Mouse (Mus musculus) liver, postnatal 0 days (tissue): Measurements from ENCODE around the gene Plxnc1. TPM values are rescaled to one million over a fixed set of nuclear protein-coding genes. Genes with fewer than 3 reads are reported as not detected.

Source experiments
- ATAC-seq: fragments of 200-750 bp; cut with Nextera tagmentation; 2 replicates; pipeline ENCODE4 v1.8.0; 2017; ENCODE audit warnings: mild to moderate bottlenecking, moderate library complexity
- DNase-seq: peaks from one replicate; pipeline ENCODE4 v3.0.0-alpha.2; 2016
- H3K27ac ChIP-seq: fragments of 300-500 bp; sonication (generic); 2 replicates; pipeline ENCODE4 v1.5.1; 2014; ENCODE audit warnings: antibody characterized with exemption, moderate library complexity, mild to moderate bottlenecking, low read depth
- H3K27me3 ChIP-seq: fragments of 300-500 bp; sonication (generic); 2 replicates; pipeline ENCODE4 v1.6.1; 2014; ENCODE audit warnings: low read length, control low read depth, mixed read lengths; ENCODE audit not compliant: insufficient read depth
- H3K36me3 ChIP-seq: fragments of 300-500 bp; sonication (generic); replicated peaks from 2 replicates; pipeline ENCODE4 v1.6.1; 2014; ENCODE audit warnings: mild to moderate bottlenecking, control low read depth, low read length, moderate library complexity, mixed read lengths; ENCODE audit not compliant: insufficient read depth
- H3K4me1 ChIP-seq: fragments of 300-500 bp; sonication (generic); 2 replicates; pipeline ENCODE4 v1.6.1; 2014; ENCODE audit warnings: antibody characterized with exemption, mild to moderate bottlenecking, control low read depth; ENCODE audit not compliant: insufficient read depth
- H3K4me2 ChIP-seq: fragments of 300-500 bp; sonication (generic); 2 replicates; pipeline ENCODE4 v1.6.1; 2014; ENCODE audit warnings: low read depth, mild to moderate bottlenecking, low read length, moderate library complexity, mixed read lengths
- H3K4me3 ChIP-seq: fragments of 300-500 bp; sonication (generic); 2 replicates; pipeline ENCODE4 v1.5.1; 2014; ENCODE audit warnings: low read depth, low read length
- H3K9ac ChIP-seq: fragments of 300-500 bp; sonication (generic); replicated peaks from 2 replicates; pipeline ENCODE4 v1.6.1; 2014; ENCODE audit warnings: mild to moderate bottlenecking, moderate library complexity
- H3K9me3 ChIP-seq: fragments of 300-500 bp; sonication (generic); 2 replicates; pipeline ENCODE4 v1.6.1; 2016; ENCODE audit warnings: mild to moderate bottlenecking, control low read depth, low read length, mixed read lengths
- CTCF ChIP-seq: sonication (generic); IDR thresholded peaks from 2 replicates; pipeline ENCODE4 v1.5.1; 2016; ENCODE audit warnings: antibody characterized with exemption, low read depth
- EP300 ChIP-seq: IDR thresholded peaks from 2 replicates; pipeline ENCODE4 v1.6.1; 2016; ENCODE audit warnings: antibody characterized with exemption, low read depth, mild to moderate bottlenecking
- WGBS: fragments of 180-500 bp; shearing (Covaris S2); extraction: QIAGEN DNeasy Blood & Tissue Kit; methylation state at CpG from one replicate; pipeline ENCODE4 v1.1.7; 2014; ENCODE audit not compliant: insufficient replicate concordance; 5-methylcytosine and 5-hydroxymethylcytosine counted together
- polyA plus RNA-seq: library from polyadenylated mRNA; unstranded; fragments of >200 nt; fragmentation: Nextera tagmentation; extraction: Ambion mirVana; gene quantifications from 2 replicates; pipeline ENCODE4 v1.2.1, GENCODE M21; 2015

Gene Plxnc1
- polyA plus RNA-seq, 1 experiment from 2014 or later, result 2.8 TPM

- Histone ChIP-seq H3K9ac (no peak overlapping the region), H3K4me3 (no peak overlapping the region), H3K4me2 (peak overlapping the region; percentile 24; the same call in 1 of the 2 replicates), H3K27me3 (no peaks in the 10 kb centered on the region), H3K27ac (peak overlapping the region; percentile 77), H3K36me3 (no peaks in the 10 kb centered on the region), H3K4me1 (peaks cover 53% of the 10 kb centered on the region), H3K9me3 (no peaks in the 10 kb centered on the region)
- ATAC-seq (peak; percentile 30), DNase-seq (no peak)
- 39% methylated on average over 5 of the region's 5 CpGs for WGBS
- TF ChIP-seq EP300, result peak; percentile 76
- 0 out of 2 replicates have a peak, but pooled peaks have one; percentile 4 for TF ChIP-seq CTCF
These were observed 31.3 kb downstream of the Plxnc1 start for GRCm38 (mm10) chr10:94913336-94913739.

- no peak for TF ChIP-seq CTCF
- TF ChIP-seq EP300, result peak; percentile 96
- Histone ChIP-seq H3K4me3 (no peak overlapping the region), H3K36me3 (no peaks in the 10 kb centered on the region), H3K9ac (no peak overlapping the region), H3K4me1 (peaks cover 45% of the 10 kb centered on the region), H3K27ac (peak overlapping the region; percentile 77), H3K9me3 (no peaks in the 10 kb centered on the region), H3K27me3 (no peaks in the 10 kb centered on the region), H3K4me2 (peak overlapping the region; percentile 15; the same call in 1 of the 2 replicates)
- DNase-seq (peak; percentile 53), ATAC-seq (peak; percentile 95)
- WGBS, result 43% methylated on average over 1 of the region's 1 CpGs
These were observed 32.1 kb downstream of the Plxnc1 start for GRCm38 (mm10) chr10:94912551-94912950.

- ATAC-seq, result no peak
- Histone ChIP-seq H3K9me3 (no peaks in the 10 kb centered on the region), H3K9ac (no peak overlapping the region), H3K4me1 (peaks cover 33% of the 10 kb centered on the region), H3K27me3 (no peaks in the 10 kb centered on the region), H3K4me3 (no peak overlapping the region), H3K27ac (0 out of 2 replicates have a peak overlapping the region, but pooled peaks have one; percentile 7), H3K36me3 (no peaks in the 10 kb centered on the region), H3K4me2 (no peak overlapping the region)
- no peak for DNase-seq
- WGBS, result 82% methylated on average over 6 of the region's 6 CpGs
- no peak for TF ChIP-seq EP300
- TF ChIP-seq CTCF, result no peak
These were observed 33.5 kb downstream of the Plxnc1 start for GRCm38 (mm10) chr10:94911102-94911501.

GRCm38 (mm10) chr10:94910570-94910969, 34.1 kb downstream of the Plxnc1 start:
- Histone ChIP-seq H3K4me2 (no peak overlapping the region), H3K27me3 (no peaks in the 10 kb centered on the region), H3K4me1 (peaks cover 28% of the 10 kb centered on the region), H3K27ac (no peak overlapping the region), H3K36me3 (no peaks in the 10 kb centered on the region), H3K9ac (no peak overlapping the region), H3K4me3 (no peak overlapping the region), H3K9me3 (no peaks in the 10 kb centered on the region)
- ATAC-seq (no peak), DNase-seq (no peak)
- WGBS, result 85% methylated on average over 4 of the region's 4 CpGs
- TF ChIP-seq EP300 (no peak), CTCF (no peak)

GRCm38 (mm10) chr10:94909789-94910188, 34.8 kb downstream of the Plxnc1 start:
- H3K9me3 ChIP-seq, result no peaks in the 10 kb centered on the region
- no peak overlapping the region for H3K4me2 ChIP-seq
- DNase-seq (no peak), ATAC-seq (no peak)
- TF ChIP-seq EP300 (no peak), CTCF (no peak)
- no peaks in the 10 kb centered on the region for H3K27me3 ChIP-seq
- H3K4me3 ChIP-seq, result no peak overlapping the region
- no peak overlapping the region for H3K9ac ChIP-seq
- peaks cover 28% of the 10 kb centered on the region for H3K4me1 ChIP-seq
- no peaks in the 10 kb centered on the region for H3K36me3 ChIP-seq
- H3K27ac ChIP-seq, result no peak overlapping the region
- WGBS, result 87% methylated on average over 2 of the region's 2 CpGs

GRCm38 (mm10) chr10:94908976-94909717, 35.5 kb downstream of the Plxnc1 start:
- Histone ChIP-seq H3K27ac (peak overlapping the region; percentile 41; the same call in 1 of the 2 replicates), H3K9me3 (no peaks in the 10 kb centered on the region), H3K4me2 (no peak overlapping the region), H3K36me3 (no peaks in the 10 kb centered on the region), H3K27me3 (no peaks in the 10 kb centered on the region), H3K9ac (no peak overlapping the region), H3K4me3 (no peak overlapping the region), H3K4me1 (peaks cover 28% of the 10 kb centered on the region)
- TF ChIP-seq EP300 (no peak), CTCF (no peak)
- DNase-seq (no peak), ATAC-seq (no peak)
- 77% methylated on average over 11 of the region's 11 CpGs for WGBS
